Mouse (Mus musculus) embryonic facial prominence, embryonic 11.5 days (tissue): ENCODE data around the gene Cyp4a12a. TPM values are rescaled to one million over a fixed set of nuclear protein-coding genes. Genes with fewer than 3 reads are reported as not detected.
"Not testable (repeated sequence)": the region's sequence is repeated elsewhere in the genome, so short reads cannot be mapped to it uniquely, and the experiment has no call there.

ENCODE experiments used
- ATAC-seq: fragments of 200-750 bp; cut with Nextera tagmentation; replicated peaks from 2 replicates; pipeline ENCODE4 v1.8.0; 2017; ENCODE audit warnings: low read depth; ENCODE audit not compliant: insufficient number of reproducible peaks, low FRiP score, low TSS enrichment
- DNase-seq: peaks from one replicate; pipeline ENCODE4 v3.0.0-alpha.2; 2015; ENCODE audit warnings: low spot score
- H3K27ac ChIP-seq: fragments of 300-500 bp; sonication (generic); replicated peaks from 2 replicates; pipeline ENCODE4 v1.5.1; 2014; ENCODE audit warnings: mild to moderate bottlenecking, low read depth, low read length, control low read depth
- H3K27me3 ChIP-seq: fragments of 300-500 bp; sonication (generic); 2 replicates; pipeline ENCODE4 v1.6.1; 2014; ENCODE audit warnings: mild to moderate bottlenecking, low read length, moderate library complexity, mixed read lengths; ENCODE audit not compliant: control insufficient read depth, insufficient read depth
- H3K36me3 ChIP-seq: fragments of 300-500 bp; sonication (generic); replicated peaks from 2 replicates; pipeline ENCODE4 v1.6.1; 2014; ENCODE audit warnings: low read depth, mild to moderate bottlenecking, low read length, moderate library complexity, mixed read lengths; ENCODE audit not compliant: control insufficient read depth, insufficient read depth
- H3K4me1 ChIP-seq: fragments of 300-500 bp; sonication (generic); 2 replicates; pipeline ENCODE4 v1.6.1; 2014; ENCODE audit warnings: low read length, mixed read lengths; ENCODE audit not compliant: control insufficient read depth, insufficient read depth
- H3K4me2 ChIP-seq: fragments of 300-500 bp; sonication (generic); 2 replicates; pipeline ENCODE4 v1.6.1; 2014; ENCODE audit warnings: low read depth, mild to moderate bottlenecking, control low read depth, low read length, moderate library complexity
- H3K4me3 ChIP-seq: fragments of 300-500 bp; sonication (generic); 2 replicates; pipeline ENCODE4 v1.5.1; 2014; ENCODE audit warnings: low read depth, low read length, control low read depth
- H3K9ac ChIP-seq: fragments of 300-500 bp; sonication (generic); replicated peaks from 2 replicates; pipeline ENCODE4 v1.6.1; 2014; ENCODE audit warnings: mild to moderate bottlenecking, control low read depth, low read length
- H3K9me3 ChIP-seq: fragments of 300-500 bp; sonication (generic); replicated peaks from 2 replicates; pipeline ENCODE4 v1.6.1; 2016; ENCODE audit warnings: mild to moderate bottlenecking, low read length, inconsistent platforms, mixed read lengths; ENCODE audit not compliant: control insufficient read depth
- WGBS: fragments of 180-500 bp; shearing (Covaris S2); extraction: QIAGEN DNeasy Blood & Tissue Kit; methylation state at CpG from one replicate; pipeline ENCODE4 v1.1.7; 2014; 5-methylcytosine and 5-hydroxymethylcytosine counted together
- polyA plus RNA-seq: library from polyadenylated mRNA; unstranded; fragments of >200 nt; fragmentation: Nextera tagmentation; extraction: Ambion mirVana; gene quantifications from 2 replicates; pipeline ENCODE4 v1.2.1, GENCODE M21; 2014

Cyp4a12a gene
- polyA plus RNA-seq, 1 experiment from 2014 or later: not detected

DNA sequence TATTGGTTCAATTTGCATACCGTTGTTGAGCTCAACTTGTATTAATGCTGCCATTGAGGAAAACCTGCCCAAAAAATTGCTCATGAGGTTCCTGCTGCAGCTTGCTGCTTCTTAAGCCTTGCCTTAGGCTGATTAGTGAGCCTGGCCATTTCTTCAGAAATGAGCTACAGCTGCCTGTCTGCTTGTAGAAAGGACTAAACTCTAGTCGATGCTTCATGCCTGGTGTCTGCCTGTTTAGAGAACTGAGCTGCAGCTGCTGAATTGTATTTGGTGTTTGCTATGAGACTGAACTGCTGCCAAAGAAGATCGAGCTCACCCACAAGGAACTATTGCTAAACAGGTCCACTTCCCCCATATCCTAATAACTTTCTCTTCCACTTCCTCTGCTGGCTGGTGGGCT, 66.8 kb downstream of the Cyp4a12a start:
- not testable (repeated sequence) for ATAC-seq, H3K4me2 ChIP-seq, H3K4me1 ChIP-seq, H3K36me3 ChIP-seq, H3K9me3 ChIP-seq, DNase-seq, H3K4me3 ChIP-seq, H3K9ac ChIP-seq, H3K27ac ChIP-seq, H3K27me3 ChIP-seq
- 87% methylated on average over 3 of the region's 3 CpGs for WGBS

DNA sequence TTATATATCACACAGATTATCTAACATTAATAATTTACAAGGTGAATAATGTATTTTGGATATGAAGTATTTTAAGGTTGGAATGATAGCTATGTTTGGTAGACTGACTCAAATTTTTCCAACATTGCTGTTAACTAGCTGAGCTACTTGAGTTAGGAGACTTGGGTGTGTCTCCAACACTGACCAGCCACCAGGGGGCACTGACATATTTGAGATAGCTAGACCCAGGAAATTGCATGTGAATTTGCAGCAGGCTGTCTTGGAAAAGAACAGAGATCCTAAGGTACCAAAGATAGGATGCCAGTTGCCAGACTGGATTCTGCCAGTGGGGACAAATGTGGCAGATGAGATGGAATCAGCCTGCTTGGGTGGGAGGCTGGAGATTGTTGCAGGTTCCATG, 69.2 kb downstream of the Cyp4a12a start:
- H3K9ac ChIP-seq, ATAC-seq: not testable (repeated sequence)

More for the DNA sequence above, 69.2 kb downstream of the Cyp4a12a start:
- H3K9me3 ChIP-seq, H3K4me3 ChIP-seq, H3K27me3 ChIP-seq, H3K4me2 ChIP-seq, DNase-seq, H3K27ac ChIP-seq, H3K4me1 ChIP-seq, H3K36me3 ChIP-seq: not testable (repeated sequence)

Other genes starting within 250 kb of the Cyp4a12a start
- gene Tal1, start 242.6 kb upstream of the Cyp4a12a start, polyA plus RNA-seq: 4.8 and 5.3 TPM in 2 replicates
- 11.3 and 13.1 TPM in 2 replicates for gene Pdzk1ip1, start 210.3 kb upstream of the Cyp4a12a start, polyA plus RNA-seq
- 0.42 and 0.50 TPM in 2 replicates for gene Cyp4x1, start 164.8 kb upstream of the Cyp4a12a start, polyA plus RNA-seq
- not detected in 2 replicates for gene Cyp4a29, start 57.0 kb upstream of the Cyp4a12a start, polyA plus RNA-seq
- not detected in 2 replicates for gene Cyp4a12b, start 112.6 kb downstream of the Cyp4a12a start, polyA plus RNA-seq
- not detected in 2 replicates for gene Cyp4a30b, start 153.6 kb downstream of the Cyp4a12a start, polyA plus RNA-seq
- gene Cyp4a14, start 197.1 kb downstream of the Cyp4a12a start, polyA plus RNA-seq: not detected in 2 replicates
- gene Cyp4a10, start 219.2 kb downstream of the Cyp4a12a start, polyA plus RNA-seq: not detected in 2 replicates